Mouse (Mus musculus) cerebellum, adult 8-10 months (tissue): ENCODE measurements around the gene Cacnb4.

Experiments
- DNase-seq: peaks from one replicate; pipeline ENCODE4 v3.0.0; 2022

The Cacnb4 gene

DNA sequence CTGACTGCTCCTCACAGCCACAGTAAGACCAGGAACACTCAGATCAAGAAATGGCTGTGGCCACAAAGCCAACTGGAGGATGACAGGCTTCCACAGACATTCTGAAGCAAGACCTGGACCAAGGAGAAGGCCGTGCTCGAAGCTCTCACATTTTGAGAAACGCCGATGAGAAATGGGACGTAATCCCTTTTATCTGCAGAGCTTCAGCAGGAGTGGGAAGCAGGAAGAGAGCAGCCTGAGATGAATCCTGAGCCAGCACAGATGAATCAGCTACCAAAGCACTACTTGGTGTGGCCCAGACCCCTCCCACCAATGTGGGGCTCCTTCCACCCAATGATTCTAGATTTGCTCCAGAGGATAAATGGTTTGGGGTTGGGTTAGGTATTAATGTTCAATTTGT is 113.4 kb downstream of the Cacnb4 start:
- DNase-seq: no peak

DNA sequence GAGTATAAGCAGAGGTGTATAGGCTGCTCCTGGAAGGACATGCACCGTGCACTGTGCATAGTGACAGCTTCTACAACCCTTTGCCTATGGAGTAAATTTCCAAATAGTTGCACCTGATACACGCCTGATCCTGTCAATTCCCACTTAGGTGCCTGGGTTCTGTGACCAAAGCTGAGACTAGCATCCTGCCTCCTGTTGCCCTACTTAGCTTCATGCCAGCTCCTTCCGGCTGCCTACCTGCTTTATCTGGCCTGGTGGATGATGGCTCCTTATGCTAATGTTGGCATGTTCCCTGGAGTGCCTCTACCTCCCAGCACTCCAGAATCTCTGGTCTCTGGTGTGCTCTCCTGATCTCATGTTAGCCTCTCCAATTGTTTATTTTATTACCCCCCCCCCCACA is 114.3 kb downstream of the Cacnb4 start:
- peak; percentile 81 for DNase-seq

DNA sequence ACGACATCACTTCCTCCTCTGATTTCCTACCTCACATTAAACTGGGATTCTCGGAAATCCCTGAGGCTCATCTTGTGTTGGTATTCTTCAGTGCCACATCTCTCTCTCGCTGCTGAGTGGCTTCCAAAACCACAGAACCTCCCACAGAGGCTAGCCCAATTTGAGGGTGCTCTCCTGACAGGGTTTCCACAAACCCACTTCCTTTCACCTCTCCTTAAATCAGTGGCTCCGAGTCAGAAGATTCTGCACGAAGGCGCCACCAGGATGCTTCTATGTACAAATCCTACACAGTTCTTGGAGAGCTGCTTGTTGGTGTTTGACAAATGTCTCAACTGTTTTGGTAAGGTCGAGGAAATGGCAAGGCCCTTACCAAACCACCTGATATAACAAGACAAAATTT is 115.5 kb downstream of the Cacnb4 start:
- DNase-seq: no peak

DNA sequence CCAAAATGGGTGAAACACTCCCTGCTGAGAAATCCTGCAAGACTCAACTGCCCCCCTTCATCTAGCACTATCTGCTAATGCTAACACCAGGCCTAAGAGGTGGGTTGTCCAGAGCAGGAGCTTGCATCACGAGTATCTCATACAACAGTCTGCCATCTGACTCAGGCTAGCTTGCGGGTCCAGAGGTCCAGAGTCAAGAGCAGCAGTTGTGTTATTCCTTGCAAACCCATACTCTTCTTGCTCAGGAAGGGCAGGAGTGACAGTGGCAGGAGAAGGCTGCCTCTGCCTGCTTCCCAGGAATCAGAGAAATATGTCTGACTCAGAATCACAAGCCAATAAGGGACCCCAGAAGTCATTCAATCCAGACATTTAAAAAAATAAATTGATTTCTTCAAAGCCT is 116.4 kb downstream of the Cacnb4 start:
- DNase-seq: no peak

DNA sequence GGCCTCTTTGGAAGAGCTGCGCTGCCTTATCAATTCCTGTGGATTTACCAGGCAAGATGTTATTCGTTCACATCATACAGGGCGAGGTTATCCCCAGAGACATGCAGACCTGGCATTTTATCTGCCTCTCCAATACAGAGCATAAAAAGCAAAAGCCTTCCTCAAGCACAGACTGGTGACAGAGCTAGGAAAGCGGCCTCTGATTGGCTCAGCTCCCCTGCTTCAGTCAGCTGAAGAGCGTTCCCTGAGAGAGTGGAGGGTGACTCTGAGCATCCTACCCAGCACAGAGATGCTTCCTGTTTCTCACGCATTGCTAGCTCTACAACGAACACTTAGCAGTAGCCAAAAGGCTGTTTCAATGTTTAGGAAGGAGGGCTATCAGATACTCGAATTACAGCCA is 118.2 kb downstream of the Cacnb4 start:
- DNase-seq: peak; percentile 78

DNA sequence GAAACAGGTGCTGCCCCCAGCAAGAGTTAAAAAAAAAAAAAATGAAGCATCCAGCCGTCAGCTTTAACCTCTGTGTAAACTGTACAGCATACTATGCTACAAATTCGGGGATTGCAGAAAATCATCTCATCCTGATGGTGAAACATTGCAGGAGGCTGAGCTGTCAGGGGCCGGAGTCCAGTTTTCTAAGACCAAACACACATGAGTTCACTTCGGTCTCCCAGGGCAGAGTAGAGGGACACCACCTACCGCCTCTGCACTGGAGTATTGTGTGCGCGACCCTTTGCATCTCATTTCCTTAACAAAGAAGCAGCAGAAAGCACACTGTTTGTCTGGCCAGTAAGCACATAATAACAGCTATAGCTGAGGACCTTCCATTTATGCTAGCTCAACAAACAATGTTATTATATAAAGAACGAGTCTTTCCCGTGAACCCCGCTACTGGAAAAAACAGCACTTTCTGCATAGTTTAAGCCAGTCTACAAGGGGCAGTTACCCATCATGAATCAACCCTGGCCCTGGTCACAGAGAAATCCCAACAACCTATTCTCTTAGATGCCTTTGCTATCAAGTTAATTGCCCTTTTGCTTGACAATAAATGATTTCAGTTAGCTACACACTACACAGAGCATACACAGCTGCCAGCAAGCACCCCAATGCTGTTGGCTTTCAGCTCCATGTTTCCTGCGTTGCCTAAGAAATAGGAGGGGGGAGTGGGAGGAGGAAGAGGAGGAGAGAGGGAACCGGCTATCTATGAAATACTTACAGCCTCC is 118.9 kb downstream of the Cacnb4 start:
- no peak for DNase-seq

DNA sequence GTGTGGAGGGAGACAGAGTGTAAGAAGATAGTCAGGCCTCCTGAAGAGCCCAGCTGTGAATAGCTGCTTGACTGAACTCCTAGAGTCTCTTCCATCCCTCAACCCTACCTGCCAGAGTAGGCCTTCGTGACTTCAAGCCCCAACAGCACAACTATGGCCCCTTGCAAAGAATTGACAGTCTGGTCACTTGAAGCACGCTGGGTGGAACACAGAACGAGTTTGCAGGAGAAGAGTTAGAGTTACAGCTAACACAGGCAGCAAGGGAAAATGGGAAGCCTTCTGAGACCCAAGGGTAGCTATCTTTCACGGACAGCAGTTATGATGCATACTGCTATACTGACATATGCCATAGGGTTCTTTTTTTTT is 119.7 kb downstream of the Cacnb4 start:
- DNase-seq: no peak

DNA sequence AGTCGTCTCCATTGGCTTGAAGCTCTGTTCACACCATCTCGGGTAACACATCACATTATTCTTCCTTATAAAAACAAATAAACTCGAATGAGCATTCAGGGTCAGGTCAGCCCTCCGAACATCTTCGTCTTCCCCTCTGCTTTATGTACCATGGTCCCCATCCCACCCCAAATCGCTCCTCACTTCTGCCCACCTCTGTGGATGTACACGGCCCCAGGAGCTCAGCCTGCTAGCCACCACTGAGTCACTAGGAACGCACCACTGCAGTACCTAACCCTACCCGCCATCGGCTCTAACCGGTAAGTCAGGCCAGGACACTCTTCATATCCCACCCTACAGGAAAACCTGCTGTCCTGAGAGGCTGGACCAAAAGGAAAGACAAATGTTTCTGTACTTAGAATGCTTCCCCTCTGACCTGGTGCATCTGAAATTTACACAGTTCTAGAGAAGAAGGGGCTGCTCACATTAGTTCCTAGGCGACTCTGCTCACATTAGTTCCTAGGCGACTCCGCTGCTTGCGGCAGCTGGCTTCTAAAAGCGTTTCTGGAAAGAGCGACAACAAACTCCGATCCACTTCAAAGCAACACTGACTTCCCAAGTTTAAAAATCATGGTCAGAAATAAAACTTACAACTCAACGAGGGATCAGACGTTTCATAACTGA is 120.2 kb downstream of the Cacnb4 start:
- DNase-seq: no peak

DNA sequence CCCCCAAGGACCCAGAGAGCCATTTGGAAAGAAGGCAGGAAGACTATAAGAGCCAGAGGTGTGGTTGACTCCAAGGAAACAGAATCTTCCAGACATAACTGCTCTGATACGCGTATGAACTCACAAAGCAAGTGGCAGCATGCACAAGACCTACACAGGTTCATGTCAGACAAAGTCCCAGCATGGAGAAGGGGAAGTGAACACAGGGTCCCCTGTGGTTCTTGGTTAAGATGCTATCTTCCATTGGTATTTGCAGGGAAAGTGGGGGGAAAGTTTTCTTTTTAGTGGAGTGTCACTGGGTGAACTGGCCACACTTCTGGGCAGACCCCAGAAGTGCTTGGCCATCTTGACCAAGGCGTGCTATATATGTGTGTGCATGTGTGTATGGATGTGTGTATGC is 128.2 kb downstream of the Cacnb4 start:
- DNase-seq: no peak

DNA sequence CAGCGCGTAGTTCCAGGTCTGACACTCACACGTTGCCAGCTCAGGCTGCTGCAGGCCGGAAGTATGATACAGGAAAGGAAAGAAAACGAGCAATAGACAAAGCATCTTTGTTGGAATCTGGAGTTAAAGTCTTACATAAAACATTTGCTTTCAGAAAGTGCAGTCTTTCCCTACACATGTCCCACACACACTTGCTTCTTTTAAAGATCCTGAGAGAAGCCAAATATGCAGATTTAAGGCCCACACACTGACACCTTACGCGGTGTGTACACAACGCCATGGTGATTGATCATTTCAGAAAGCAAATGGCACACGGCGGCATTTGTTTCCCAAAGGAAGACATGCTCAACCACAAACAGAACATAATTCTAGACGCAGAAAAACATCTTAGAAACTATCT is 129.3 kb downstream of the Cacnb4 start:
- DNase-seq: no peak

DNA sequence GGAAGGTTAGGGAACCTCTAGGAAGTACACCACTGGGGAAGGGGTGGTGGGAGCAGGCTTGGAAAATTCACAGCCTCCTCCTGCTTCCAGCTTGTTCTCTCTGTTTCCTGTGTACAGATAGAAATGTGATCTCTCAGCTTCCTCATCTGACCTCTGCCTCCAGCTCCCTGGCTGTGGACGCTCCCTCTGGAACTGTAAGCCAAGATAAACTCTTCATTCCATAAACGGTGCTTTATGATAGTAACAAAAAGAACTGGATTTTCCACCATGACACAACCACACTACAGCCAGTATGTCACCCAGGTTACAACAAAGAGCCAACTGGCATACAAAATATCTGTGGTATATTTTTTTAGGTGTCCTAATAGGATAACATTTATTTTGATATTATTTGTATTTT is 132.1 kb downstream of the Cacnb4 start:
- no peak for DNase-seq

DNA sequence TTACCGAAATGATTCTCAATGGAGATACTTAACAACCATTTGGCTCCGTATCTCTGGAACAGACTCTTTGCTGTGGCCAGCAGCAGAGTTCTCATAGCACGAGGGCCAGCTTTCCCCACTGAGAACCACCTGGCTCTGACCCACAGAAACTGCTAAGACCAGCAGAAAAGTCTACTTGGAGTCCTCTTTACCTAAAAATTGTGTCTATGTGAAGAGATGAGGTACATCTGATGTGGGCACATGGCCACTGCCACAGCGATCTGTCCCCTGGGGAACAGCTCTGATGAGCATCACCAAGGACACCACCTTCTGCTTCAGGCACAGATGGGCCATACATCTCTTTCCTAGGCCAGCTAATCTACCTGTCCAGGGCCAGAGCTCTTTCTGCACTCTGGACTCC is 135.6 kb downstream of the Cacnb4 start:
- peak; percentile 69 for DNase-seq

DNA sequence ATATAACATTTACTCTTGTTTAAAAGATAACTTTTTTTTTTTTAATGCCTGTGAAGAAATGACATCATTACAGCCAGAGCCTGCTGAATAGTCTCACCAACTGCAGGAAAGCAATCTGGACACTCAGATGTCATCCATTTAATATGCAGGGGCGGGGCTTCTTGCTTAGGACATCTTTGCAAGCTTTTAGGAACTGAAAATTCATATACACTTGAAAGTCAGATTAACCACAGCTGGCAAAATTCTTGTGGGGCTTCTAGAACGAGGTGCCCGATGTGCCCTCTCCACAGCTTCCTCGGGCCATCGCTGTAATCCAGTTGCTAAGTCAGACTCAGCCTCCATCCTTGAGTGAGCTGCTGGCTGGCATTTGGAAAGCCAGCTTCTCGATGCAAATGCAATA is 137.3 kb downstream of the Cacnb4 start:
- no peak for DNase-seq

DNA sequence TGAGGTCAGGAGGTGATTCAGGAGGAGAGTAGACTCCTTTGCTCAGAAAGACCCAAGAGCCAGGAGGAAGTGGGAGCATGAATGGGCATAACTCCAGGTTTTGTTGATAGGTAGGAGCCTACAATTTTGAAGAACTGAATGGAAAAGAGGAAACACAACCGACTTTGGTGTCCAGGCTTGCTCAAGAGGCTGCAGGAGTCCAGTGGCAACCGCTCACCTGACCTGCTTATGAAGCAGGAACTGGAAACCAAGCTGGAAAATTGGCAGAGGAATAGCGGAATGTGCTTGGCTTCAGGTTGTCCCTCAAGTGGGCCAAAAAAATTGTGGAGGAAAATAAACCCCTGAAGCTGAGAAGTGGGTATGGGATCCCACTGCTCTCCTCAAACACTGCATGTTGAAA is 139.0 kb downstream of the Cacnb4 start:
- DNase-seq: no peak

DNA sequence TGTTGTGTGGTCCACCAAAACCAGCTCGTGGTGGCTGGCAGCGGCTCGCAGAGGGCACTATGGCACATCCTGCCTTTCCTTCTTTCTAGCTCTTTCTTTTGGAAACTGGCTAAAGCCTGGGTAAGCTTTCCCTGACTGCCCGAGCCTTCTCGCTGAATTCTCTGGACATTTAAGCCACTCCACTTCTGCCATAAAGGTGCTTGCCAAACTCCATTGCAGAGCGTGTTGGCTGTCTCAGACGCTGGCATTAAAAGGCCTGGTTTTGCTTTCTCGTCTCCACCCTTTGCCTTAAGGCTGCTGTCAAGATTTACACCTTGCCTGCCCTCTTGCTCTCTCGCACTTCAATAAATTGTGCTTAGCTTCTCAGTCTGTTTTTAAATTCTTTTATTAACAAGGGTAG is 139.5 kb downstream of the Cacnb4 start:
- DNase-seq: no peak

DNA sequence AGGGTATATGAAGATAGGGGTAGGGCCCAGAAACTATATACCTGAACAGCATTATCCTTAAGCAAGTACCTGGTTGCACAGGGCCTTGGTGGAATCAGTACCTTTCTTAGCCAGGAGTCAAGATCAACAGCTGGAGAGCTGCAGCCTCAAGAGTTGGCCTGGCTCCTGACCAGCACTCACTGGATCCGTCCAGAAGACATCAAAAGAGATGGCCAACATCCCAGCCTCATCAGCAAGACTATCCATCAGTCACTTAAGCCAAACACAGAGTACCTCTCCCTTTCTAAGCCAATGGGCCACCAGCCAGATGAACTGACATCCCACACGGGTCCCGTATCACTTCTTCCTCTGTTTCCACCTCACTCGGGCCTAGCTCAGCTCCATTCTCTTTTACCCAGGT is 140.1 kb downstream of the Cacnb4 start:
- DNase-seq: no peak

DNA sequence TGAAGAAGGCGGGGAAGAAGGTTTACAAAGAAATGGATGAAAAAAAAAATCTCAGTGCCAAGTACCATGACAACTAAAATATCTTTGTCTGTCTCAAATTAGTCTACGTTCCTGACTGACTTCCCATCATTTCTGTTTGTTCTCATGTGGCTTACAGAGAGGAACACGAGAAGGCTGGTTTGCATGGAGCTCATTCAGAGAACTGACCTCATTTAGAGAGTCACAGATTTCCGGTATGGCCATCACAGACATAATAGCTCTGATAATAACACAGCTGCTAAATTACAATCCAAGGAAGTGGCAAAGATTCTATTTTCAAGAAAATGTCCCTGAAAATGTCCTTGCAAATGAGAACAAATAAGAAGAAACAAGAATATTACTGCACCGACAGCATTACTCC is 142.9 kb downstream of the Cacnb4 start:
- no peak for DNase-seq

DNA sequence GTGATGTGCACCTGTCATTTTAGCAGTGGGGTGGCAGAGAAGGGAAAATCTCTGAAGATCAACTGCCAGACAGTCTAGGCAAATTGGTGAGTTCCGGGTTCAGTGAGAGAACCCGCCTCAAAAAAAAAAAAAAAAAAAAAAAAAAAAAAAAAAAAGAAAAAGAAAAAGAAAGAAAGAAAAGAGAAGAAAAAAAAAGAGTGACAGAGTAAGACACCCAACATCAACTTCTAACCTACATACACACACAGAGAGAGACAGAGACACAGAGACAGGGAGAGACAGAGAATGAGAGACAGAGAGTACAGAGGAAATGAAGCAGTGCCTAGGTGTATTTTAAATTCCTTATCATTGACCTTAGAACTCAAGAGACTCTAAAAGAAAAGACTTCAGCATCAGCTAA is 146.1 kb downstream of the Cacnb4 start:
- no peak for DNase-seq

DNA sequence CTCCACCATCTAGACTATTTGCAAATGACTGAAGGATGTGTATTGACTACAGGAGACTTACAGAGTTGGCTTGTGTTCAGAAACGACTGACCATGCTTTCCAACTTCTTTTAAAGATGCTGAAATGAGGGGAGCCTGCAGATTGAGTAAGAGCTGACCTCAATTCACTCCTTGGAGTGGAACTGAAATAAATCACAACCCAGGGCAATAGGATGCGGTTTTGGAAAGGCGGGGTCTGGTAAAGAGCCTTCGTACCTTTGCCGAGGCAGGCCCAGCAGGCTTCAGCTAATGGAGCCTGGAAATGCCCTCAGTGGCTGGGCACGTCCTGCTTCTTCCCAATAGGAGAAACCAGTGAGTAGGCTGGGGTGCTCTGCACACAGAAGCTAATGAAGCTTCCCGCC is 147.4 kb downstream of the Cacnb4 start:
- DNase-seq: no peak

DNA sequence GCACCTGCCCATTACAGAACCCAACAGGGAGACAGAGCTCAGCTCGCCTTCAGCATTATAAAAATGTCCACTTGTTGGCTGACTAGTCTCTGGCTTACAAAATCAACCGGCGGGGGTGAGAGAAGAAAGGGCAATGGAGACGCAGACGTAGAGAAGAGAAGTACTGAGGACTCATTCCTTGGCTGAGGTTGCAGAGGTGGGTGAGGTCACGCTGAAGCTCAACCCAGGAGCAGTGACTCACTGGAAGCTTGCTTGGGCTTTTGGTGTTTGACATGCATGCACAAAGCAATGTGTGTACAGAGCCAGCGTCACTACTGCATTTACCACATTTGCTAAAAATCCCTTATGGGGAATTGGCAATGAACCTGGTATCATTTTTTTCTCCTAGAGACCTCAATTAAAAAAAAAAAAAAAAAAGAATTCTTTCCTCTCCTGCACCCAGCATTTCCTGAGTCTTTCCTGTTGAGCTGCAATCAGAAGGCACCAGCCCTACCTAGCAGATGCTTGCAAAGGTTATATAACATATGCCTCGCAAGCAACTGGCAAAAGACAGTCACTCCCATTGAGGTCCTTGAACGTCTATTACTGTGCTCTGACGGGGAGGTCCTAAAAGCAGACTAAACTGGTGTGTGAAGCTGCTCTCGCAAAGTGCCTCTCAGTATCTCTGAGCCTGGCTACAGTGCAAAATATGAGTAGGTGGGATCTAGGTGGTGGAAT is 150.6 kb downstream of the Cacnb4 start:
- DNase-seq: no peak

DNA sequence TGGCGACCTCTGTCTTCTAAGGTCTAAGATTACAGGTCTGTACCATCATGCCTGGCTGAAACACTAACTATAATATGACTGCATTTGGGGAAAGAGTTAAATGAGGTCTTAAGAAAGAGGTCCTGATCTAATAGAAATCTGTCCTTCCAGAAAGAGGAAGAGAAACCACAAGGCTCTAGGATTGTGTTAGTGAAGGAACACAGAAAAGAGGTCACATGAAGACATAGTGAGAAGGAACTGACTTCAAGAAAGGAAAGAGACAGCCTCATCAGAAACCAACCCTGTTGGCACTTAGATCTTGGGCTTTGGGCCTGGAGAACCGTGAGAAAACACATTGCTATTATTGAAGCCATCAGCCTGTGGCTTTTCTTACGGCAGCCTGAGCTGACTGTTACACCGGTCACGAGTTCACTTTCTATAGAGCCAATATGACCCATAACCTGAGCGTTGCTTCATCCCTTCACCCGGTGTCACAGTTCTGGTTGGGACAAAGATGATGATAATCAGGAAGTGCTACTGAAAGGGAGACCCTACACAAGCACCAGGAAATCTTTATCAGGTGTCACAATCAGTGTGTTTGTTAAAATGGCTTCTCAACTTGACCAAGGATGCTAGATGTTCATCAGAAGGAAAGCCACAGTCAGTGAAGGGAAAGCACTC is 153.4 kb downstream of the Cacnb4 start:
- no peak for DNase-seq

DNA sequence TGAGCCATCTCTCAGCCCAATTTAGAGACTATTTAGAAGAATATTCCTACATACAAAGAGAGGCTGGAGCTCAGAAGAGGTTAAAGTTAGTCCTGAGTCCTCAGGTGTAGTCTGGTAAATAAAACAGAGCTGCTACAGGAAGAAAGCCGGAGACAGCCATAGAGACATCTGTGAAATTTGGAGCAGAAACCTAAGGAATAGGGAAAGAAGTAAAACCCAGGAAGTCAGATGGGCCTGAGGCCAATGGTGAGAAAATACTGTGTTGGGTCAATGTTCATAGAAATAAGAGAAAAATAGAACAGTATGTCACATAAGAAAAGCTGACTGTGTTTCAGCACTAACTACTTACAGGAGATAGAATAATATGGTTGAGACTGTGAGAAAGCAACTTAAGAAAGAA is 155.6 kb downstream of the Cacnb4 start:
- no peak for DNase-seq

DNA sequence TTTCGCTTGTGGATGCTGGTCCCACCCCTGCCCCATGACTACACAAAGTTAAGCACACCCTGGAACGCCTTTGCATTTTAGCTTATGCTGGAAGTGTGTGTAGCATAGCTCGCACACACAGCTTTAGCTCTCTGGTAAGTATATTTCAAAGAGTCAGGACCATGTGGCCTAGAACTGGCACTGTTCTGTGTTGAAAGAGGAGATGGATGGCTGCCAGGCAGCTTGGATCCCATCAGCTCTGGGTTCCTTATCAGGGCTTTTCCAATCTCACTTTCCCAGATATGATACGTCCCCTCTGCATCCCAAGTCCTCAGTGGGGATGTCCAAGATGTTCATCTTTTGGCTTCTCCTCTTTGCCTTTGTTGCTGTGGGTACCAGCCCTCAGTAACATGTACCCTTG is 157.9 kb downstream of the Cacnb4 start:
- DNase-seq: peak; percentile 72

DNA sequence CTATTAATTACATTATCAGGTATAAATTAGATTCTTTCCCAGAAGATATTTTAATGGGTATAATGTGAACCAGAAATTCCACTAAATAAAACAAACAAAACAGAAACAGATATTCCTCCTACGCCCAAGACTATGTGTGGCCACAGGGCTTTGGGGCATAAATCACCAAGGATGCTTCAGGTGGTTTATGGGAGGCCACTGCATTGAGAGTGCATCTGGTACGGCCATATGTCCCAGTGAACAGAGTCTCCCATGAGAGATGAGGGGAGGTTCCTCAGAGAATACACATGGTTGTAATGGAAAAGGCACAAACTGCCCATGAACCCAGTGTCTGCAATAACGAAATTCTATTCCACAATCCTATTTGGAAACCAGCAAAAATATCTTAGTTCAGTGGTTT is 160.1 kb downstream of the Cacnb4 start:
- DNase-seq: no peak
